Mouse (Mus musculus) erythroblast, embryonic 14.5 days (primary cell): ENCODE data around the gene Cd248.

Experiments used
- GATA1 ChIP-seq: IDR thresholded peaks from 2 replicates; pipeline ENCODE4 v1.6.1; 2012; ENCODE audit warnings: low read length, inconsistent platforms, mixed read lengths
- TAL1 ChIP-seq: IDR thresholded peaks from 3 replicates; pipeline ENCODE4 v1.6.1; 2012; ENCODE audit warnings: low read length, inconsistent platforms, mixed read lengths

GRCm38 (mm10) chr19:5053909-5054308, 14.0 kb upstream of the Cd248 start:
- no peak for TF ChIP-seq TAL1
- no peak for TF ChIP-seq GATA1
